Comparison of ENCODE assay signal across 9 mouse cellular contexts in genomic region chr16:77685651-77686190, GRCm38 (mm10).
DNase-seq lines count a peak whose midpoint lies in the region; ATAC-seq and TF ChIP-seq lines count a peak whose summit lies in the region.
"Had no signal": no experiment of that assay in that cellular context is flagged by ENCODE, and none has a peak within 500 bp of the region (broad histone marks: within the 10 kb centered on the region; RNA-seq: fewer than 3 reads in every experiment).

No protein-coding gene starts in this region.

- H3K9ac ChIP-seq in forebrain, embryonic 16.5 days (replicated peaks; ENCODE audit: low read depth, low read length) = no peak overlapping the region
- no peak overlapping the region for H3K9ac ChIP-seq in kidney, embryonic 16.5 days (replicated peaks; ENCODE audit: low read length)

- peak; percentile 95 for ATAC-seq in forebrain, embryonic 16.5 days
- no peak for ATAC-seq in kidney, embryonic 16.5 days (ENCODE audit: low FRiP score, low TSS enrichment)

- H3K27me3 ChIP-seq in forebrain, embryonic 16.5 days (replicated peaks; ENCODE audit: control insufficient read depth, insufficient read depth, low read length) = no peaks in the 10 kb centered on the region
- no peaks in the 10 kb centered on the region for H3K27me3 ChIP-seq in kidney, embryonic 16.5 days (ENCODE audit: insufficient read depth, low read length)

- H3K9me3 ChIP-seq in forebrain, embryonic 16.5 days (ENCODE audit: control insufficient read depth, low read length) = no peaks in the 10 kb centered on the region
- H3K9me3 ChIP-seq in kidney, embryonic 16.5 days (ENCODE audit: low read length) = no peaks in the 10 kb centered on the region

- H3K4me2 ChIP-seq in forebrain, embryonic 16.5 days (ENCODE audit: low read length) = peak overlapping the region; percentile 8; the same call in 1 of the 2 replicates
- H3K4me2 ChIP-seq in kidney, embryonic 16.5 days (replicated peaks; ENCODE audit: low read depth, low read length) = no peak overlapping the region
- H3K4me2 ChIP-seq: heart, embryonic 11.5 days had no signal

- DNase-seq in kidney, postnatal 14 days = peak; percentile 3
- DNase-seq in kidney, postnatal 25 days = no peak
- DNase-seq in adipocyte (ENCODE audit: low spot score) = peak; percentile 99
- DNase-seq in cerebellum, adult 18-20 months = peak; percentile 39
- no peak for DNase-seq in urinary bladder, postnatal 25 days (ENCODE audit: low spot score)
- no peak for DNase-seq in lung, adult 2 months

- peaks cover 21% of the 10 kb centered on the region for H3K4me1 ChIP-seq in forebrain, embryonic 16.5 days (replicated peaks; ENCODE audit: control insufficient read depth, insufficient read depth, low read length)
- no peaks in the 10 kb centered on the region for H3K4me1 ChIP-seq in kidney, embryonic 16.5 days (ENCODE audit: insufficient read depth, low read length)
- H3K4me1 ChIP-seq in lung, adult 2 months (ENCODE audit: control insufficient read depth, insufficient read depth, low read length) = no peaks in the 10 kb centered on the region

- WGBS in forebrain, embryonic 16.5 days = 30% methylated on average over 5 of the region's 5 CpGs
- 91% methylated on average over 5 of the region's 5 CpGs for WGBS in kidney, embryonic 16.5 days
- 75% methylated on average over 5 of the region's 5 CpGs for WGBS in lung, adult 2 months

- H3K36me3 ChIP-seq in forebrain, embryonic 16.5 days (ENCODE audit: control insufficient read depth, insufficient read depth) = no peaks in the 10 kb centered on the region
- no peaks in the 10 kb centered on the region for H3K36me3 ChIP-seq in kidney, embryonic 16.5 days (ENCODE audit: insufficient read depth, low read length)

- no peak for TF ChIP-seq CTCF in lung, adult 2 months (IDR thresholded peaks at IDR 0.05; ENCODE audit: insufficient read depth, low read length)

- H3K27ac ChIP-seq in forebrain, embryonic 16.5 days (ENCODE audit: low read length) = peak overlapping the region; percentile 74
- H3K27ac ChIP-seq in kidney, embryonic 16.5 days (ENCODE audit: low read length) = no peak overlapping the region

- H3K4me3 ChIP-seq in forebrain, embryonic 16.5 days (replicated peaks; ENCODE audit: low read length) = no peak overlapping the region
- H3K4me3 ChIP-seq in kidney, embryonic 16.5 days (ENCODE audit: low read length) = no peak overlapping the region
- H3K4me3 ChIP-seq in lung, adult 2 months (replicated peaks; ENCODE audit: extremely low read depth, low read depth, low read length) = no peak overlapping the region

- TF ChIP-seq POLR2A in lung, adult 2 months (IDR thresholded peaks at IDR 0.05; ENCODE audit: borderline replicate concordance, extremely low read depth, low read depth, low read length) = no peak

Comparison
In these comparisons a context has a peak if more than half of its experiments do, and no peak if none do; other contexts are left out.
1. DNase-seq: peak in kidney, postnatal 14 days (single experiment), adipocyte (single experiment) and cerebellum, adult 18-20 months (2 of 2); none in kidney, postnatal 25 days (0 of 2), urinary bladder, postnatal 25 days (single experiment) and lung, adult 2 months (single experiment).